Mouse (Mus musculus) fibroblast of lung, adult 2 months (primary cell): ENCODE measurements at regions not wholly inside any gene's neighbourhood (a gene's known extent, or its start where the extent isn't known, plus 50 kb on each side); places are given as distances from the start of the nearest gene placed in this dataset.
"Not testable (repeated sequence)": the region's sequence is repeated elsewhere in the genome, so short reads cannot be mapped to it uniquely, and the experiment has no call there.

ENCODE experiments used
- DNase-seq: peaks from one replicate; pipeline ENCODE4 v3.0.0-alpha.2; 2011; ENCODE audit warnings: low read depth

GRCm38 (mm10) chr12:5956141-5956540 is 580.7 kb upstream of the Klhl29 start:
- DNase-seq: no peak

GRCm38 (mm10) chr12:5955564-5955963 is 580.1 kb upstream of the Klhl29 start:
- no peak for DNase-seq

GRCm38 (mm10) chr12:5943346-5943925 is 568.0 kb upstream of the Klhl29 start:
- DNase-seq: no peak

- DNase-seq: no peak
Observed at GRCm38 (mm10) chr12:5921262-5921661, 545.8 kb upstream of the Klhl29 start.

- DNase-seq: no peak
Observed at GRCm38 (mm10) chr12:5918030-5918429, 542.5 kb upstream of the Klhl29 start.

- no peak for DNase-seq
Observed at GRCm38 (mm10) chr12:5906251-5906650, 530.8 kb upstream of the Klhl29 start.

- not testable (repeated sequence) for DNase-seq
Observed at GRCm38 (mm10) chr12:5891786-5892185, 516.3 kb upstream of the Klhl29 start.

- no peak for DNase-seq
Observed at GRCm38 (mm10) chr12:5866701-5867100, 491.2 kb upstream of the Klhl29 start.

- no peak for DNase-seq
Observed at GRCm38 (mm10) chr12:5859795-5860194, 484.3 kb upstream of the Klhl29 start.

- no peak for DNase-seq
Observed at GRCm38 (mm10) chr12:5856421-5856820, 480.9 kb upstream of the Klhl29 start.

GRCm38 (mm10) chr12:5810427-5810826 is 434.9 kb upstream of the Klhl29 start:
- DNase-seq: no peak

GRCm38 (mm10) chr12:5810009-5810408 is 434.5 kb upstream of the Klhl29 start:
- DNase-seq: no peak

GRCm38 (mm10) chr12:5807996-5808886 is 432.8 kb upstream of the Klhl29 start:
- no peak for DNase-seq

- DNase-seq: no peak
Observed at GRCm38 (mm10) chr12:5805731-5806130, 430.2 kb upstream of the Klhl29 start.

- DNase-seq: no peak
Observed at GRCm38 (mm10) chr12:5793051-5793450, 417.6 kb upstream of the Klhl29 start.

GRCm38 (mm10) chr12:5787074-5787813 is 411.8 kb upstream of the Klhl29 start:
- DNase-seq: no peak

GRCm38 (mm10) chr12:5781276-5781675 is 405.8 kb upstream of the Klhl29 start:
- DNase-seq: no peak

- no peak for DNase-seq
Observed at GRCm38 (mm10) chr12:5777556-5777955, 402.1 kb upstream of the Klhl29 start.

- DNase-seq: no peak
Observed at GRCm38 (mm10) chr12:5771399-5771978, 396.0 kb upstream of the Klhl29 start.

GRCm38 (mm10) chr12:5770531-5770930 is 395.0 kb upstream of the Klhl29 start:
- peak; percentile 69 for DNase-seq

- DNase-seq: no peak
Observed at GRCm38 (mm10) chr12:5764445-5765170, 389.1 kb upstream of the Klhl29 start.

- DNase-seq: no peak
Observed at GRCm38 (mm10) chr12:5764026-5764425, 388.5 kb upstream of the Klhl29 start.
